Mouse (Mus musculus): Measurements from ENCODE around the gene Bcl2l1.

GRCm38 (mm10) chr2:152758351-152758750 lies 73.2 kb downstream of the Bcl2l1 start:
- TF ChIP-seq POLR2A (IDR thresholded peaks at IDR 0.05; ENCODE audit: extremely low read depth, insufficient read depth, low read length), result no peak
- no peak for TF ChIP-seq CTCF (IDR thresholded peaks at IDR 0.05; ENCODE audit: extremely low read depth, insufficient read depth, low read length)
